Mouse (Mus musculus) embryonic facial prominence, embryonic 13.5 days (tissue): ENCODE data around the gene Mturn. TPM values are rescaled to one million over a fixed set of nuclear protein-coding genes. Genes with fewer than 3 reads are reported as not detected.

Experiments
- ATAC-seq: fragments of 200-750 bp; cut with Nextera tagmentation; 2 replicates; pipeline ENCODE4 v1.8.0; 2017; ENCODE audit warnings: low read depth; ENCODE audit not compliant: insufficient number of reproducible peaks, insufficient read depth, low FRiP score, low TSS enrichment
- H3K27ac ChIP-seq: fragments of 300-500 bp; sonication (generic); 2 replicates; pipeline ENCODE4 v1.5.1; 2015; ENCODE audit warnings: moderate library complexity, mild to moderate bottlenecking, inconsistent platforms
- H3K27me3 ChIP-seq: fragments of 300-500 bp; sonication (generic); 2 replicates; pipeline ENCODE4 v1.6.1; 2015; ENCODE audit warnings: mild to moderate bottlenecking, inconsistent platforms
- H3K36me3 ChIP-seq: fragments of 300-500 bp; sonication (generic); 2 replicates; pipeline ENCODE4 v1.6.1; 2015; ENCODE audit warnings: mild to moderate bottlenecking, inconsistent platforms
- H3K4me1 ChIP-seq: fragments of 300-500 bp; sonication (generic); 2 replicates; pipeline ENCODE4 v1.6.1; 2015; ENCODE audit warnings: inconsistent platforms
- H3K4me2 ChIP-seq: fragments of 300-500 bp; sonication (generic); 2 replicates; pipeline ENCODE4 v1.6.1; 2015; ENCODE audit warnings: moderate library complexity, mild to moderate bottlenecking, inconsistent platforms
- H3K4me3 ChIP-seq: fragments of 300-500 bp; sonication (generic); 2 replicates; pipeline ENCODE4 v1.5.1; 2015; ENCODE audit warnings: mild to moderate bottlenecking, inconsistent platforms
- H3K9ac ChIP-seq: fragments of 300-500 bp; sonication (generic); 2 replicates; pipeline ENCODE4 v1.6.1; 2015; ENCODE audit warnings: mild to moderate bottlenecking, inconsistent platforms
- H3K9me3 ChIP-seq: fragments of 300-500 bp; sonication (generic); 2 replicates; pipeline ENCODE4 v1.6.1; 2016; ENCODE audit warnings: inconsistent platforms
- WGBS: fragments of 180-500 bp; shearing (Covaris S2); methylation state at CpG from one replicate; pipeline ENCODE4 v1.1.7; 2015; ENCODE audit warnings: mixed read lengths; 5-methylcytosine and 5-hydroxymethylcytosine counted together
- polyA plus RNA-seq: library from polyadenylated mRNA; unstranded; fragments of >200 nt; fragmentation: Nextera tagmentation; extraction: Ambion mirVana; gene quantifications from 2 replicates; pipeline ENCODE4 v1.2.1, GENCODE M21; 2015

Mturn gene
- polyA plus RNA-seq, 1 experiment from 2014 or later, result 9.9 TPM

DNA sequence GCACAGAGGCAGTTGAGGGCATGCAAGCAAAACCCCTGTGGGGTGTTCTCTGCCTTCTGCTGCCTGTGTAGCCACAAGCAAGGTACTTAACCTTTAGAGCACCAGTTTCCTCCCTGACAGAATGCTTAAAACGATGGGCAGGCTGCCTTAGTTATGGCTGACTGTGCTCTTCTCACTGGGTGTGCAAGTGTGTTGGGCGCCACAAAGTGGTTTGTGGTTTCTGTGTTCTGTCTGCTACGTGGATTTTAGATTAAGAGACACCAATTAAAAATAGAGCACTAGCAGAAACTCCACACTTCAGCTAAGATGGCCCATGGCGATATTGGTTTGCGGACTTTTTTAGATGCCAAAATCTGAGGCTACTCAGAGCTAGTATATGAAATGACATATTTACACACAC, 3.7 kb downstream of the Mturn start:
- WGBS, result 70% methylated on average over 5 of the region's 5 CpGs
- Histone ChIP-seq H3K9me3 (no peaks in the 10 kb centered on the region), H3K4me3 (no peak overlapping the region), H3K9ac (no peak overlapping the region), H3K27ac (no peak overlapping the region), H3K27me3 (peaks cover 33% of the 10 kb centered on the region), H3K4me1 (peaks cover 9% of the 10 kb centered on the region), H3K36me3 (no peaks in the 10 kb centered on the region), H3K4me2 (no peak overlapping the region)
- no peak for ATAC-seq

DNA sequence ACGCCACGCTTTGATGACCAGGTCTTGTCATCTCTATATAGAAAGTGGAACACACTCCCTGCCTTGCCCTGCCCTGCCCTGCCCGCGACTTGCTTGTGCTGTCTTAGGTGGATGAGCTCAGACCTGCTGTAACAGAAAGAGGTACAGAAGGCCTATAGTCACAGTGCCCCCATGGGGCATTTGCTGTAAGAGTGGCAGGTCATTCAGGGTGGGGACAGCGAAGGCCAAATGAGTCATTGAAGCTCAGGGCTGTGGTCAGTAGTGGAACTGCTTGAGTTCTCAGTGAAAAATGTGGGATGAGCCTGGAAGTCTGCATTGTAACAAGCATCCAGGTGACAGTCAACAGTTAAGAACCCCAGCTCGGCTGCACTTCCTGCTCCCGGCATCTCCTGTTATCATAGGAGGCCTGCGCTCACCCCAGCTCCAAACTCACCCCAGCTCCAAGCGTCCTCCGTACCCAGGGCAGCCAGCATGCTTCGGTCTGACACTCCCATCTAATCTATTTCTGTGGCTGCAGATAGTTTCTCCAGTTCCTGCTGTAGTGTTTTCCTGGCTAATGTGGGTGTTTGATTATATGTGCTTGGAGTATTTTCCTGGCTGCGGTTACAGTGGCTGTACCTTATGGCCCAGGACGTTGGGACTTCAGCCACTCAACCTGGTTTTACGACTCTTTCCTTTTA, 4.4 kb downstream of the Mturn start:
- ATAC-seq, result no peak
- H3K9me3 ChIP-seq, result no peaks in the 10 kb centered on the region
- no peak overlapping the region for H3K4me3 ChIP-seq
- WGBS, result 72% methylated on average over 14 of the region's 14 CpGs
- H3K27me3 ChIP-seq, result peaks cover 29% of the 10 kb centered on the region
- no peak overlapping the region for H3K9ac ChIP-seq
- H3K36me3 ChIP-seq, result no peaks in the 10 kb centered on the region
- H3K27ac ChIP-seq, result no peak overlapping the region
- H3K4me1 ChIP-seq, result peaks cover 7% of the 10 kb centered on the region
- no peak overlapping the region for H3K4me2 ChIP-seq

DNA sequence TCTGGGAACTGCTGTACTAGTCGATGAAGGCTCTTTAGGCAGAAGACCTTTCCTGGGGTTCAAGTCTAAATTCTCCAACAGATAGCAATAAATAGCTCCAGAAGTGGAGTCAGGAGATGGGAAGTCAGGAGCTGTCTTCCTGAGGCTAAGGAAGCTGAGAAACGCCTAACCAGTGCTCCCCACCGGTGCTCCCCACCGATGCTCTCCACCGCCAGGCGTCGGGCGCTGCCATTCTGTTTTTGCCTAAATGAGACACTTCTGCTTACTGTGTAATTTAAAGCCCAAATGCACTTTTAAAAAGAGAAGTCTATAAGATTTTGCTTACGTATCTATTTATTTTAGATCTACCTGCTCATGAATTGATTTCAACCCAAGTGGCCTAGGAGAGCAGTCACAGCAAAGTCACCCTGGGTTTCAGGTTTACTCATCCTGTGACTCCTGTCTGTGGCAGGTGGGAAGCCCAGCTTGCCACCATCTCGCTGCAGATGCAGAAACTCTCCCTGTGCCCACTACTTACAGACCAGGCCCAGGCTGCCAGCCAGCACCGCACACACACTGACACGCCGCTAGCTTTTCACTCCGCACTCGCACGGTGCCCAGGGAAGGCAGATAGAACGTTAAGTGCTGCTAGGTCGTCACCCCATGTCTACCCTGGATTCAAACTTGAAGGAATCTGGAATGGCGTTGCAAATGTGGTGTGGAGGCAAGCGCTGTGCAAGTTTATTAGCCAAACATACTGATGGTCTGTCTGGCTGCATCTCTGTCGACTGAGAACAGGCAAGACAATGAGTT, 5.7 kb downstream of the Mturn start:
- no peak for ATAC-seq

DNA sequence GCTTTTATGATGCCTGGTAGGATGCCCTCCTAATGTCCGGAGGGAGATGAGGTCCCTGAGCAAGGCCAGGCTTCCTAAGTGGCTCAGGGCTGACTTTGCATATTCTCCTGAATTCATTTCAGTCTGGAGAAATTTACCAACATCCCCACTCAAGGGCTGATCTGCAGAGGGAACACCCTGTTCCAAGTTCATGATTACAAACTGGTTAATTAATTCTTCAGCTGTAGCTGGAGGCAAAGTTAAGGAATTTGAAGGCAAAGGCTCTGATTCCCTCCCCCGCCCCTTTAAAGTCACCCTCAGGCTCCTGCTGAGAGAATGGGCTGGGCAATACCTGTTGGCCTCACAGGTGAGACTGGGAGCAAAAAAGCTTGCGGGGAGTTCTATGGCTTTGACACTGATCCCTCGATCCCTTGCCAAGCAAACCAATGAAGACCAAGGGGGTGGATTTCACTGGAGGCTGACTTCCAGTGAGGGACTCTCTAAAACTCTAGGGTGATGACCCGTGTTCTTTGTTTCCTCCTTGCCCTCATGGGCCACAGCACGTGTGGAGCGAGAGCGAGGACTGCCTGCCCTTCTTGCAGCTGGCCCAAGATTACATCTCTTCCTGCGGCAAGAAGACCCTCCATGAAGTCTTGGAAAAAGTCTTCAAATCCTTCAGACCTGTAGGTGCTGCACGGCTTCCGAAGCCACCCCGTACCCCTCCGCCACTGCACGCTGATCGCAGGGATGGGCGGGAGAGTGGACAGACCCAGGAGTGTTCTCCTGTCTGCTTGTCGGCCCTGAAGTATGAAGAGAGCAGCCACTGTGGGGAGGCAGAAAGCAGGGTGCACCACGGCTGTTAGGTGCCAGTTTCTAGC, 7.3 kb downstream of the Mturn start:
- peaks cover 13% of the 10 kb centered on the region for H3K27me3 ChIP-seq
- H3K9ac ChIP-seq, result no peak overlapping the region
- no peaks in the 10 kb centered on the region for H3K36me3 ChIP-seq
- ATAC-seq, result no peak
- H3K9me3 ChIP-seq, result no peaks in the 10 kb centered on the region
- H3K4me2 ChIP-seq, result no peak overlapping the region
- H3K27ac ChIP-seq, result no peak overlapping the region
- H3K4me3 ChIP-seq, result no peak overlapping the region
- 82% methylated on average over 18 of the region's 18 CpGs for WGBS
- H3K4me1 ChIP-seq, result no peaks in the 10 kb centered on the region

More for the DNA sequence above, 5.7 kb downstream of the Mturn start:
- H3K4me3 ChIP-seq, result no peak overlapping the region
- H3K27me3 ChIP-seq, result peaks cover 27% of the 10 kb centered on the region
- WGBS, result 90% methylated on average over 21 of the region's 21 CpGs
- no peak overlapping the region for H3K27ac ChIP-seq
- no peaks in the 10 kb centered on the region for H3K9me3 ChIP-seq
- H3K4me2 ChIP-seq, result no peak overlapping the region
- peaks cover 5% of the 10 kb centered on the region for H3K4me1 ChIP-seq
- H3K36me3 ChIP-seq, result no peaks in the 10 kb centered on the region
- no peak overlapping the region for H3K9ac ChIP-seq

DNA sequence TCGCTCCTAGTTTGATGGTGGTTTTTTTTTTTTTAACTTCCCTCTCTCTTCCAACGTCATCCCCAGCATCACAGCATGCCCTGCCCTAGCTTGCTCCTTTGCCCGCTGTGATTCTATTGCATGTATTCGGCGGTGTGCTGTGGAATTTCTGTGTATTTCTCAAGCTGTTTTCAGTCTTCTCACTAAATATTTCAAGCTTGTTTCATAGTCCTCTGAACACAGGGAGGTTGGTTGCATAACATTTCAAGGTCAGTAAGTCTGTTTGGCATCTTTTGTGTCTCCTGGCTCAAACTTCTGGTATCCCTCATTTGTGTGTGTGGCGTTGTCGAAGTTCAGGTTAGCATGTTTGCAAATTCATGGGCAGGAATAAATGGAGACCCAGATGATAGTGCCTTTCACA, 8.3 kb downstream of the Mturn start:
- Histone ChIP-seq H3K9me3 (no peaks in the 10 kb centered on the region), H3K27me3 (peaks cover 5% of the 10 kb centered on the region; the same call in 1 of the 2 replicates), H3K27ac (no peak overlapping the region), H3K36me3 (no peaks in the 10 kb centered on the region), H3K9ac (no peak overlapping the region), H3K4me1 (no peaks in the 10 kb centered on the region), H3K4me2 (no peak overlapping the region), H3K4me3 (no peak overlapping the region)
- WGBS, result 86% methylated on average over 7 of the region's 7 CpGs
- no peak for ATAC-seq

DNA sequence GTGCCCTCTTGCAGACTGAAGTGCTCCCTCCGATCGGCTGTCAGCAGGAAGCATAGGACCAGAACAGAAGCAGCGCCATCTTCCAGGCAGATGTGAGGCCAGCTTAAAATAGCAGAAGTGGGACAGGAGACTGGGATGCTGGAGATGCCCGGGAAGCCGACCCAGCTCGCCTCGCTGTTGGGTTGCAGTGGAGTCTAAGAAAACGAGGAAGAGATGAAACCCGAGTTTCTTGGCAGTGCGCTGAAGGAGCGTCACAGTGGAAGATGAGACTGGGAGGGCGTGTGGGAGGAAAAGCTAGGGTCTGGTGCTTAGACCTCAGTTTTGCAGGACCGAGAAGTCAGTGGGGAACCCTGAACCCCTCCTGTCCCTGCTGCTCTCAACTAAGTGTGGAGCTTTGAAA, 9.4 kb downstream of the Mturn start:
- no peak overlapping the region for H3K4me2 ChIP-seq
- WGBS, result 76% methylated on average over 13 of the region's 13 CpGs
- H3K27ac ChIP-seq, result no peak overlapping the region
- H3K4me1 ChIP-seq, result no peaks in the 10 kb centered on the region
- H3K9me3 ChIP-seq, result no peaks in the 10 kb centered on the region
- no peak overlapping the region for H3K9ac ChIP-seq
- H3K4me3 ChIP-seq, result no peak overlapping the region
- H3K27me3 ChIP-seq, result peaks cover 5% of the 10 kb centered on the region; the same call in 1 of the 2 replicates
- H3K36me3 ChIP-seq, result no peaks in the 10 kb centered on the region
- no peak for ATAC-seq

DNA sequence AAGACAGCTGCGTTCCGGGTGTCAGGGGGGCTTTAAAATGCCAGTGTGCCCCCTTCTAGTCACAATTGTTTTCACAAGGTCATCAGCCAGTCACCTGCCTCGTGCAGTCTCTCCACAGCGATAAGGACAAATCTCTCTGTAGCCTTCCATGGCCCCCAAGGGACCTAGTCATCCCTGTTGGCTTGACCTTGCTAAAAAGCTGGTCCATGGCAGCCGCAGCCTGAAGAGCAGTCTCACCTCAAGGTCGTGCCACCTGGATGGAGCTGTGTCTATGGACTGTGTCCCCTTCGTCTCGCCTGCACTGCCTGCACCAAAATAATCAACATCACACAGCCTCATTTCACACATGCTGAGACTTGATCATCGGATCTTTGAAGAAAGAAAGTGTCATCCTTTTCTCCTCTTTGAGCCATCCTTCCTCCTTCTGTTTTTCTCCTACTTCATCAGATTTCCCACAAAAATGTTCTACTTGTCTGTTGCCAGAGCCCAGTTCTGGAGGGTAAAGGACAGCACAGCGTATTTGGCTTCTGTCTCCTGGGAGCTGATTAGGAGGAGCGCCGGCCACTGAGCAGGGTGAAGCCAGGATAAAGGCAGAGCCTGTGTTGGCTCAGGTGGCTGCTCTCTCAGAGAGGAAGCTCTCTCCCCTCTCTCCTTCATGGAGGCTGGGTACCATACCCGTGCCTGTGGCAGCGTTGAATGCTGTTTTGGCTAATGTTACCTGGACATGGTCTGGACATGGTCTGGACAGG, 10.1 kb downstream of the Mturn start:
- no peak overlapping the region for H3K4me3 ChIP-seq
- WGBS, result 76% methylated on average over 14 of the region's 14 CpGs
- H3K27me3 ChIP-seq, result peaks cover 5% of the 10 kb centered on the region; the same call in 1 of the 2 replicates
- H3K9me3 ChIP-seq, result no peaks in the 10 kb centered on the region
- no peak overlapping the region for H3K9ac ChIP-seq
- no peak for ATAC-seq
- no peaks in the 10 kb centered on the region for H3K4me1 ChIP-seq
- no peak overlapping the region for H3K27ac ChIP-seq
- H3K4me2 ChIP-seq, result no peak overlapping the region
- no peaks in the 10 kb centered on the region for H3K36me3 ChIP-seq

DNA sequence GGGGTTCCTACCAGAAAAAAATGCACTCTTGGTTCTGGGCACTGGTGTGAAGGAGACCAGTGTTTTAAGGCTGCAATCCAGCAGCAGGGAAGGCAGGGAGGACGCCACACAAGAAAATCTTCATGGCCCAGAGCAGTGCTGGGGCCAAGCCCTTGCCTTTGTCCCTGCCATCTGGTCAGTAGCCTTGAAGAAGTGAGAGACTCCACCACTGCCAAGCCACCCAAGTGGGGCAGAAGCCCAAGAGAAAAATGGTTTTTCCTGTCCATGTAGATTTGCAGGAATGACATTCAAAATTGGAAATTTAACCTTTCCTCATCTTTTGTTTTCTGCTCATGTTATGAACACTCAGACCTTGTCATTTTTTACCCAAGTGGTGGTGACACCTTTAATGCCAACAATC, 10.8 kb downstream of the Mturn start:
- no peaks in the 10 kb centered on the region for H3K36me3 ChIP-seq
- no peak overlapping the region for H3K9ac ChIP-seq
- peaks cover 5% of the 10 kb centered on the region; the same call in 1 of the 2 replicates for H3K27me3 ChIP-seq
- WGBS, result 67% methylated on average over 1 of the region's 1 CpGs
- H3K4me1 ChIP-seq, result no peaks in the 10 kb centered on the region
- H3K4me2 ChIP-seq, result no peak overlapping the region
- no peak for ATAC-seq
- H3K9me3 ChIP-seq, result no peaks in the 10 kb centered on the region
- no peak overlapping the region for H3K4me3 ChIP-seq
- H3K27ac ChIP-seq, result no peak overlapping the region

DNA sequence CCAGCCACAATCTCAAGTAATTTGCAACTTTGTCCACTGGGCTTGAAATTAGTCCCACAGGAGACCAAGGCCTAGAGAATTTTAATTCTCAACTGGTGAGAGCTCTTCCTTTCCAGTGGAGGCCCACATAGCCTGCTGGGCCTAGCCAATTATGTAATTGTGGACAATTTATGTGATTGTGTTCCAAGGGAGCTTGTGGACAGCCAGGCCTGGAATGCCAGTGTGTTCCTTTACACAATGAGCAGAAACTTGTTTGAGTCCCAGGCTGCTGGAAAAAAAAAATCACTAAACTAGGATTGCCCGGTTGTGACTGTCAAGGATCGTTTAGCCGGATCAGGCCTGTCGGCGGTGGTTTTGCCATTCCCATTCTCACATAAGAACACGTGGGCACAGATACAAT, 11.9 kb downstream of the Mturn start:
- WGBS, result 79% methylated on average over 6 of the region's 6 CpGs
- Histone ChIP-seq H3K4me2 (no peak overlapping the region), H3K27me3 (no peaks in the 10 kb centered on the region), H3K9me3 (no peaks in the 10 kb centered on the region), H3K36me3 (no peaks in the 10 kb centered on the region), H3K4me1 (no peaks in the 10 kb centered on the region), H3K4me3 (no peak overlapping the region), H3K27ac (no peak overlapping the region), H3K9ac (no peak overlapping the region)
- no peak for ATAC-seq

DNA sequence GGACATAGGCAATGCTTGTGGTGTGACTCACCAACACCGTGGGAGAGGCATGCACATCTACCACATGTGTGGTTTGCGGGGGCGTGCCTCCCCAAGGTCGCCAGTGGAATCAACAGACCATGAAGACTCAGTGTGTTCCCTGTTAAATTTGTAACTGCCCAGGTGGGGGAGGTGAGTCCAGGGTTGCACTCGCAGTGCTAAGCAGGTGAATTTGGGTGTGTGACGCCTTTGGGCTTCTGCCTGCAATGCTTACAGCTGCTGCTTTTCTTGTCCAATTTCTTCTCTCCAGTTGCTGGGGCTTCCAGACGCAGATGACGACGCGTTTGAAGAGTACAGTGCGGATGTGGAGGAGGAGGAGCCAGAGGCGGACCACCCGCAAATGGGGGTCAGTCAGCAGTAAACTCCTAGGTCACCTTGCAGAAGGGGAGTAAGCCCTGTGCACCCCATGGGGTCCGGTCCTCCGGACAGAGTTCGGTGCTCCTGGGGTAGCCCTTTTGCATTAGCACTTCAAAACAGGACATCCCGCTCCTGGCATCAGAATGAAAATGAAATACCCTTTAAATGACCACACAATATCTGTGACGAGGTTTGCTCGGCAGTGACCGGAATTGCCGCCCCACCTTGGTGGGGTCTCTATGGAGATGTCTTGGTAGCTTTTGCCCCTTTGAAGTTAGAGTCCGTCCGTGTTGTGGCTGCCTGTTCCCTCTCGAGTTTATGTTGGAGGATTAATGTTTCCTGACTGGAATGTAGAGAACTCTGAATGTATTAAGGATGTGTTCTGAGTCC, 17.5 kb downstream of the Mturn start:
- Histone ChIP-seq H3K4me1 (peaks cover 10% of the 10 kb centered on the region), H3K4me3 (peak overlapping the region; percentile 51), H3K9ac (peak overlapping the region; percentile 66), H3K27me3 (peaks cover 26% of the 10 kb centered on the region), H3K27ac (no peak overlapping the region), H3K36me3 (no peaks in the 10 kb centered on the region), H3K9me3 (no peaks in the 10 kb centered on the region), H3K4me2 (peak overlapping the region; percentile 97)
- 7% methylated on average over 24 of the region's 24 CpGs for WGBS
- ATAC-seq, result no peak
